Mouse (Mus musculus) forebrain, embryonic 16.5 days (tissue): ENCODE measurements at regions not wholly inside any gene's neighbourhood (a gene's known extent, or its start where the extent isn't known, plus 50 kb on each side); places are given as distances from the start of the nearest gene placed in this dataset.

Source experiments
- ATAC-seq: fragments of 200-750 bp; cut with Nextera tagmentation; 2 replicates; pipeline ENCODE4 v1.8.0; 2017; ENCODE audit warnings: mild to moderate bottlenecking, moderate library complexity
- H3K27ac ChIP-seq: fragments of 300-500 bp; sonication (generic); 2 replicates; pipeline ENCODE4 v1.5.1; 2014; ENCODE audit warnings: low read length, control low read depth
- H3K27me3 ChIP-seq: fragments of 300-500 bp; sonication (generic); replicated peaks from 2 replicates; pipeline ENCODE4 v1.6.1; 2014; ENCODE audit warnings: low read length; ENCODE audit not compliant: control insufficient read depth, insufficient read depth
- H3K36me3 ChIP-seq: fragments of 300-500 bp; sonication (generic); 2 replicates; pipeline ENCODE4 v1.6.1; 2014; ENCODE audit not compliant: control insufficient read depth, insufficient read depth
- H3K4me1 ChIP-seq: fragments of 300-500 bp; sonication (generic); replicated peaks from 2 replicates; pipeline ENCODE4 v1.6.1; 2014; ENCODE audit warnings: low read length; ENCODE audit not compliant: control insufficient read depth, insufficient read depth
- H3K4me2 ChIP-seq: fragments of 300-500 bp; sonication (generic); 2 replicates; pipeline ENCODE4 v1.6.1; 2014; ENCODE audit warnings: mild to moderate bottlenecking, low read length, control low read depth
- H3K4me3 ChIP-seq: fragments of 300-500 bp; sonication (generic); replicated peaks from 2 replicates; pipeline ENCODE4 v1.5.1; 2014; ENCODE audit warnings: mild to moderate bottlenecking, low read length, control low read depth
- H3K9ac ChIP-seq: fragments of 300-500 bp; sonication (generic); replicated peaks from 2 replicates; pipeline ENCODE4 v1.6.1; 2014; ENCODE audit warnings: low read depth, low read length, control low read depth
- H3K9me3 ChIP-seq: fragments of 300-500 bp; sonication (generic); 2 replicates; pipeline ENCODE4 v1.6.1; 2016; ENCODE audit warnings: low read length; ENCODE audit not compliant: control insufficient read depth
- WGBS: fragments of 180-500 bp; shearing (Covaris S2); extraction: QIAGEN DNeasy Blood & Tissue Kit; methylation state at CpG from one replicate; pipeline ENCODE4 v1.1.7; 2014; 5-methylcytosine and 5-hydroxymethylcytosine counted together

DNA sequence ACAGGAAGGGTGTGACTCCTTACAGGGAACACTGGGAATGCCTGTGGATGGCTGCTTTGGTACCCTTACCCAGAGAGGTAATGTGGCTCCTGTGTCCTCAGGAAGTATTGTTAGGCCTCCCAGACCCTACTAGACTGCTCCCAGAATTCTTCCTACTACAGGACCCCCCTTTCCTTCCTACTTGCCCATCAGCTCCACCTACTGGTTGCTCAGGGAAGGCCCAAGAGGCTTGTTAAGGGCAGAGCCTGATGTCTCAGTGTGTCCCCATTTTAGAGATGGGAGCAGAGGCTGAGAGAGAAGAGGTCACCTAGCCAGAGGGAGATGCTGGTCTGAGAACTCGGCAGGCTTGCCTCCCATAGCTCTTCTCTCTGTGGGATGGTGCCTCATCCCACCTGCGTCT lies 93.3 kb downstream of the 1810010D01Rik start:
- no peak overlapping the region for H3K27ac ChIP-seq
- H3K9ac ChIP-seq, result no peak overlapping the region
- H3K4me1 ChIP-seq, result no peaks in the 10 kb centered on the region; the same call in 1 of the 2 replicates
- H3K27me3 ChIP-seq, result no peaks in the 10 kb centered on the region
- no peak overlapping the region for H3K4me2 ChIP-seq
- no peak for ATAC-seq
- H3K36me3 ChIP-seq, result no peaks in the 10 kb centered on the region
- 84% methylated on average over 2 of the region's 2 CpGs for WGBS
- no peaks in the 10 kb centered on the region for H3K9me3 ChIP-seq
- no peak overlapping the region for H3K4me3 ChIP-seq

GRCm38 (mm10) chr7:145114145-145114544 lies 93.8 kb downstream of the 1810010D01Rik start:
- no peak overlapping the region for H3K9ac ChIP-seq

GRCm38 (mm10) chr7:145112887-145113531 lies 94.9 kb downstream of the 1810010D01Rik start:
- Histone ChIP-seq H3K27me3 (no peaks in the 10 kb centered on the region), H3K9ac (no peak overlapping the region), H3K36me3 (no peaks in the 10 kb centered on the region), H3K4me3 (no peak overlapping the region), H3K4me2 (no peak overlapping the region), H3K9me3 (no peaks in the 10 kb centered on the region), H3K27ac (no peak overlapping the region), H3K4me1 (no peaks in the 10 kb centered on the region; the same call in 1 of the 2 replicates)
- no peak for ATAC-seq
- WGBS, result 85% methylated on average over 7 of the region's 7 CpGs

More at GRCm38 (mm10) chr7:145114145-145114544, 93.8 kb downstream of the 1810010D01Rik start:
- WGBS, result 56% methylated on average over 2 of the region's 2 CpGs
- no peak for ATAC-seq
- Histone ChIP-seq H3K27me3 (no peaks in the 10 kb centered on the region), H3K4me2 (no peak overlapping the region), H3K9me3 (no peaks in the 10 kb centered on the region), H3K4me1 (no peaks in the 10 kb centered on the region; the same call in 1 of the 2 replicates), H3K27ac (no peak overlapping the region), H3K4me3 (no peak overlapping the region), H3K36me3 (no peaks in the 10 kb centered on the region)

DNA sequence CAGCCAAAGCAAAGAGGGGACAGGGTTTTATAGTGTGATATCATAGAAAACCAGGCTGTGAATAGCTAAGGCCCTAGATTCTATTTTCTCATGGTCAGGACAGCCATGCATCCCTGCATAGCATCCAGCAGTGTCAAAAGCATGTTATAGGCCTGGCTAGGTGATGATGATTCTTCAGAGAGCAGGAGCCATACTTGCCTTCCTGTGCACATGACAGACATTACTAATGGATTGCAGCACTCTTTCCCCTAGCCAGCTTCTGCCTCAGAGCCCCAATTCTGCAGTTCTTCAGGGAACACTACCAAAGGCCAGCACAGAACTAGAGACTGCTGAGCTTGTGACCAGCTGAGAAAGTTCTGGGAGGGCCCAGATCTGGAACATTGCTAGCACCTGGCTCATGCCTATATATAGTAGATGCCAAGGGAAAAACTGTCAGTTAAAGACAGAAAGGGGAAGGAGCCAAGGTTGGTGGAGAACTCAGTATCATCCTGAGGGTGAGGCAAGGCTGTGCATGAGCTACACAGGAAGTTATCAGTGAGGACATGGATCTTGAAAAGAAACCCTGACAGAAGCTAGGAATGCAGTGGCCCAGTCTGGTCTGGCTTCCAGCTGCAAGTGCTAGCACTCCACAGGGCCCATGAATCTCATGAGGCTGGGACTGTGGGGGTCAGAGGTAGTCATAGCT lies 95.6 kb downstream of the 1810010D01Rik start:
- no peak overlapping the region for H3K9ac ChIP-seq
- no peaks in the 10 kb centered on the region; the same call in 1 of the 2 replicates for H3K4me1 ChIP-seq
- H3K27me3 ChIP-seq, result no peaks in the 10 kb centered on the region
- H3K4me3 ChIP-seq, result no peak overlapping the region
- no peak overlapping the region; the same call in 1 of the 2 replicates for H3K27ac ChIP-seq
- H3K4me2 ChIP-seq, result no peak overlapping the region
- H3K36me3 ChIP-seq, result no peaks in the 10 kb centered on the region
- no peak for ATAC-seq
- no peaks in the 10 kb centered on the region for H3K9me3 ChIP-seq

DNA sequence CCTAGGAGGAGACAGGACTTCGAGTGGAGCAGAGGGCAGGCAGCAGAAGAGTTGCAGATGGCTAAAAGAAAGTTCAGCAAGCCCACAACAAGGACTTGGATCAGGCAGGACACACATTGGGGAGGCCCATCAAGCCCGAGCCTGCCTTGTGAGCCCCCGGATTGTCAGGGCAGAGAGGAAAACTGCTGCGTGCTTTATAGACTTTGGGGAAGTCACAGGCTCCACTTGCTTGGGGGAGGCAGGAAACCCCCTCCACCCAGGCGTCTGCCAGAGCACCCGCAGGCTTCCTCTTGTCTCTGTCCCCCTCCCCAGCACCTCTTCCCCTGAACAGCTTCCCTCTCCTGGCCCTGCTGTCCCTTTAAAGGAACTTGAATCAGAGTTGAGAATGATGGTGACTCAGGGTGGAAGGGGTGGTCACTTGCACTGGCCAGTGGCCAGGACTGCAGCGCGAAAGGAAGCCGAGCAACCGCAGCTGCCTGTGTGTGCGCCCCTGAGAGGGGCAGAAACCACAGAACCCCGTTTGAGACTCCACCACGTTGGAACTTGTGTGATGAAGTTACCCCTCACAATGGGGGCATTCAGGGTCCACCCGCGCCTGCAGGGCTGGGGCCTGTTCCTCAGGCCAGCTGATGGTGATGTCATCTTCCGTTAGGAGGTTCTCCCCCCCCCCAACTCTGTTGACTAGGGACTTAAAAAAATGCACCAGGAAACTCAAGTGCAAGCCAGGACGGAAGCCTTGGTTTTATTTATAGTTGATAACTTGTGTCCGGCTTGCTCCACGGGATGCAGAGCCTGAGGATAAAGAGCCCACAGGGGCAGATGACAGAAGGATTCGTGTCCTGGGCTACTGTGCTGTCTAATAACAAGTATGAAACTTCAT lies 96.4 kb downstream of the 1810010D01Rik start:
- peak overlapping the region; percentile 49 for H3K27ac ChIP-seq
- no peak overlapping the region for H3K4me3 ChIP-seq
- no peaks in the 10 kb centered on the region for H3K36me3 ChIP-seq
- H3K9ac ChIP-seq, result 0 out of 2 replicates have a peak overlapping the region, but pooled peaks have one; percentile 4
- no peaks in the 10 kb centered on the region; the same call in 1 of the 2 replicates for H3K4me1 ChIP-seq
- H3K4me2 ChIP-seq, result no peak overlapping the region
- WGBS, result 34% methylated on average over 20 of the region's 20 CpGs
- no peaks in the 10 kb centered on the region for H3K9me3 ChIP-seq
- peak; percentile 66 for ATAC-seq
- no peaks in the 10 kb centered on the region for H3K27me3 ChIP-seq

DNA sequence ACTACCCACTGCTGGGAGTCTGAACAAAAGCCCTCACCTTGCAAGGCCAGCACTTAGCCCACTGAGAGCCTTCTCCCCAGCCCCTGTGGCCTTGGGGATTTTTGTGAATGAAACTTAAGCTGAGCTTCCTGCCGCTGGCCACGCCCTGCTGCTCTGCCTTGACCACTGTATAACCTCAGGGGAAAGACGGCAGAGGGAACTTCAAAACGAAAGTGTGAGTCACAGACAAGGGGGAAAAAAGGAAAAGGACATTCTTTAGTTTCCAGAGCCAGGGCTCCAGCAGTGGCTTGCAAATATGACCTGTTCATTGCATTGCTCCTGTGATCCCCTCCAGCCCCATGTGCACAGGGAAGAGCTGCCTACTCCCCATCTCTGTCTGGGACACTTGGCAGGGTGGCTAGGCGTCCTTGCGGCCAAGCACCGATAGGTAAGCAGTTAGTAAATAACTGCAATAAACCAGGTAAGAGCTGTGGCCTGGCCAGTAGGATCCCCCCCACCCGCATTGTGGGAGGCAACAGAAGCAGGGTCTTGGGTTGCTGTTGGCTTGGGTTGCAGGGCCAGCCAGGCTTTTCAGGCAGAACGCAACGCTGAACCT lies 97.2 kb downstream of the 1810010D01Rik start:
- no peak overlapping the region for H3K4me2 ChIP-seq
- no peaks in the 10 kb centered on the region; the same call in 1 of the 2 replicates for H3K4me1 ChIP-seq
- no peak overlapping the region for H3K4me3 ChIP-seq
- WGBS, result 59% methylated on average over 10 of the region's 10 CpGs
- peak overlapping the region; percentile 49 for H3K27ac ChIP-seq
- H3K27me3 ChIP-seq, result no peaks in the 10 kb centered on the region
- no peaks in the 10 kb centered on the region for H3K36me3 ChIP-seq
- 0 out of 2 replicates have a peak overlapping the region, but pooled peaks have one; percentile 4 for H3K9ac ChIP-seq
- H3K9me3 ChIP-seq, result no peaks in the 10 kb centered on the region
- ATAC-seq, result no peak

- no peak overlapping the region for H3K9ac ChIP-seq
- WGBS, result 88% methylated on average over 3 of the region's 3 CpGs
- H3K27me3 ChIP-seq, result no peaks in the 10 kb centered on the region
- H3K36me3 ChIP-seq, result no peaks in the 10 kb centered on the region
- H3K27ac ChIP-seq, result no peak overlapping the region
- H3K4me3 ChIP-seq, result no peak overlapping the region
- no peak for ATAC-seq
- H3K4me2 ChIP-seq, result no peak overlapping the region
- H3K9me3 ChIP-seq, result no peaks in the 10 kb centered on the region
- no peaks in the 10 kb centered on the region; the same call in 1 of the 2 replicates for H3K4me1 ChIP-seq
Observed at GRCm38 (mm10) chr7:145110028-145110427, 97.9 kb downstream of the 1810010D01Rik start.

GRCm38 (mm10) chr7:145109471-145109870 lies 98.4 kb downstream of the 1810010D01Rik start:
- H3K36me3 ChIP-seq, result no peaks in the 10 kb centered on the region
- no peak overlapping the region for H3K27ac ChIP-seq
- H3K4me1 ChIP-seq, result no peaks in the 10 kb centered on the region; the same call in 1 of the 2 replicates
- no peak for ATAC-seq
- H3K9me3 ChIP-seq, result no peaks in the 10 kb centered on the region
- no peaks in the 10 kb centered on the region for H3K27me3 ChIP-seq
- no peak overlapping the region for H3K4me2 ChIP-seq
- no peak overlapping the region for H3K4me3 ChIP-seq
- WGBS, result 94% methylated on average over 4 of the region's 4 CpGs
- H3K9ac ChIP-seq, result no peak overlapping the region
